Mouse (Mus musculus) cerebellum, adult 9-11 months (tissue): ENCODE measurements at regions not wholly inside any gene's neighbourhood (a gene's known extent, or its start where the extent isn't known, plus 50 kb on each side); places are given as distances from the start of the nearest gene placed in this dataset.

Experiments used
- DNase-seq: peaks from one replicate; pipeline ENCODE4 v3.0.0; 2022

- no peak for DNase-seq
Measured at GRCm38 (mm10) chr7:67462591-67462990, 89.9 kb upstream of the Mef2a start.

- no peak for DNase-seq
Measured at GRCm38 (mm10) chr7:67461333-67462255, 88.9 kb upstream of the Mef2a start.

DNA sequence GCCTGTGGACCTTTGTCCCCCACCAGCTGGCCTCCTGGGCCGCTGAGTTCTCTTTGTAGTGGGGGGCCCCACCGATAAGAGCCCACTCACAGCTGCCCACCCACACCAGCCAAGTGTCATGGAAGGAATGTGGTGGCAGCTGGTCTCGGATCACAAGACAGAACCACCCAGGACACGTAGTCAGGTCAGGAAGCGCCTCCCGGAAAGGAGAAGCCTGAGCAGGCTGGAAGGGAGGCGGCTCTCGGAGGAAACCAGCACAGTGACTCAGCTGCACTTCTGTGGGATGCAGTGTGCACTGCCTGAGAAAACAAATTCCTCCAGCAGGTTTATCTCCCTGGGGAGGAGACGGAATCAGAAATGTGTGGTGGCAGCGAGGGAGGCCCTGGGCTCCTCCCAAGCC lies 87.2 kb upstream of the Mef2a start:
- no peak for DNase-seq

GRCm38 (mm10) chr7:67459209-67459608 lies 86.6 kb upstream of the Mef2a start:
- DNase-seq, result no peak

GRCm38 (mm10) chr7:67458640-67459039 lies 86.0 kb upstream of the Mef2a start:
- no peak for DNase-seq

- no peak for DNase-seq
Measured at GRCm38 (mm10) chr7:67457898-67458297, 85.2 kb upstream of the Mef2a start.

DNA sequence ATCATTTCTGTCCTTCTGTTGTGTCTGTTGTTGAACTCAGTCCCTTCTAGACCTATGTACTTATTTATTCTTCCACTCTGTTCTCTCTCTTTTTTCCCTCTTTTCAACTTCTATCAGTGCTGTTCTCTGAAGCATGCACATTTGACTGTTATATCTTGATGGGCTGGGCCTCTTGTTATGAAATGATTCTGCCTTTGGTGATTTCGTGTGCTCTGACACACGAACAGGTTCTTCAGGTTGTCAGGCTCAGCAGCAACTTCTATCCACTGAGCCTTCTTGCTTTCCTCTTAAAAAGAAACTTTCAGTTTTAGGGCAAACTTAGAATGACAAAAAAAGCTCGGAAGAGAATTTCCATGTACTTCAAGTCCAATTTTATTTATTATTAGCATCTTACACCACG lies 83.4 kb upstream of the Mef2a start:
- DNase-seq, result no peak

DNA sequence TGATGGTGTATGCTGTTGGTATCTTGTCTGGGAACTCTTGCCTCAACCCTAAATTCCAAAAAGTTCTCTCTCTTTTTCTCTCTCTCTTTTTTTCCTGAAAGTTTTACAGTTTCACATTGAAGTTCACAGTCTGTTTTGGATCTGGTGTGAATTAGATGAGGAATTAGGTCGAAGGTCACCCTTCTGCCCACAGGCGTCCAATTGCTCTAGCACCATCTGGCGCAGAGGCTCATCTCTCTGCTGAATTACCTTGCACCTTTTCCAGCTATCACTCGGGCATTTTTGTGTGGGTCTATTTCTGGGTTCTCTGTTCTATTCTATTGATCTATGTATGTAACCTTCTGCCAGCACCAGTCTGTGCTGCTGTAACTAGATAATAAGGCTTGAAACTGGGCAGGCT lies 81.8 kb upstream of the Mef2a start:
- no peak for DNase-seq

GRCm38 (mm10) chr7:67451157-67451793 lies 78.6 kb upstream of the Mef2a start:
- DNase-seq, result no peak

GRCm38 (mm10) chr7:67446606-67447005 lies 73.9 kb upstream of the Mef2a start:
- no peak for DNase-seq

- DNase-seq, result no peak
Measured at GRCm38 (mm10) chr7:67445203-67446041, 72.8 kb upstream of the Mef2a start.

DNA sequence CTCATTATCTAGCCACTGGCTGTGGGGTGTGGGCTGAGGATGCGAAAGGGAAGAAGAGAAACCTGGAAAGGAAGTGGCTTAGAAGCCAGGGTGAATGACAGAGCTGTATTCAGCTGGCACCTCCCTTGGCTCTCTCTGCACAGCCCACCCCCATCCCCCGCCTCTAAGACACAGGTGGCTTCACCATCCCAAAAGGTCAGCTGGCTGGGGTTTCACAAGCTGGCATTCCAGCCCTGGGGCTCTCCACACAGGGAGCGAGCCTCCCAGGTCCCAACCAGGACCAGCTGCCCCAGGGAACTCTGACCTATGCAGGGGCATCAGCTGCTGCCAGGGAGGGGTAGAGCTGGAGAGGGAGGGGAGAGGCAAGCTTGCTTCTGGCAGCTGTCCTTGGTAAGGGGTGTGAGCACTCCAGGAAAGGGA lies 71.9 kb upstream of the Mef2a start:
- no peak for DNase-seq

GRCm38 (mm10) chr7:67443666-67444065 lies 71.0 kb upstream of the Mef2a start:
- no peak for DNase-seq

GRCm38 (mm10) chr7:67443001-67443555 lies 70.4 kb upstream of the Mef2a start:
- DNase-seq, result peak; percentile 31

- no peak for DNase-seq
Measured at GRCm38 (mm10) chr7:67442284-67442683, 69.6 kb upstream of the Mef2a start.

DNA sequence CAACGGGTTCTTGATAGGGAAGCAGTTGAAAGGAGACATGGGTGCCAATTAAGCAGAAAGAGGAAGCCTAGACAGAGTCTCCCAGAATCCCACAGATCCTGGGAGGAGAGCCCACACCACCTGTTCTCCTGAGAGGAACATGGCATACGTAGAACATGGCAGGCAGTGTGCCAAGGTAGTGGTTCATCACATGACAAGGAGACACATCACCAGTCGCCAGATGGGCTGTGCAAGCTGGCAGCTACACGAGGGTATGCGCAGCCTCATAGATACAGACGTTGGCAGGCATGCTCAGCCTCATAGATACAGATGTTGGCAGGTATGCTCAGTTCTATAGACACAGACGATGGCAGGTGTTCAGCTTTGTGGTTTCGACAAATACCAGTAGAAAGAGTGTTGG lies 68.1 kb upstream of the Mef2a start:
- peak; percentile 29 for DNase-seq

DNA sequence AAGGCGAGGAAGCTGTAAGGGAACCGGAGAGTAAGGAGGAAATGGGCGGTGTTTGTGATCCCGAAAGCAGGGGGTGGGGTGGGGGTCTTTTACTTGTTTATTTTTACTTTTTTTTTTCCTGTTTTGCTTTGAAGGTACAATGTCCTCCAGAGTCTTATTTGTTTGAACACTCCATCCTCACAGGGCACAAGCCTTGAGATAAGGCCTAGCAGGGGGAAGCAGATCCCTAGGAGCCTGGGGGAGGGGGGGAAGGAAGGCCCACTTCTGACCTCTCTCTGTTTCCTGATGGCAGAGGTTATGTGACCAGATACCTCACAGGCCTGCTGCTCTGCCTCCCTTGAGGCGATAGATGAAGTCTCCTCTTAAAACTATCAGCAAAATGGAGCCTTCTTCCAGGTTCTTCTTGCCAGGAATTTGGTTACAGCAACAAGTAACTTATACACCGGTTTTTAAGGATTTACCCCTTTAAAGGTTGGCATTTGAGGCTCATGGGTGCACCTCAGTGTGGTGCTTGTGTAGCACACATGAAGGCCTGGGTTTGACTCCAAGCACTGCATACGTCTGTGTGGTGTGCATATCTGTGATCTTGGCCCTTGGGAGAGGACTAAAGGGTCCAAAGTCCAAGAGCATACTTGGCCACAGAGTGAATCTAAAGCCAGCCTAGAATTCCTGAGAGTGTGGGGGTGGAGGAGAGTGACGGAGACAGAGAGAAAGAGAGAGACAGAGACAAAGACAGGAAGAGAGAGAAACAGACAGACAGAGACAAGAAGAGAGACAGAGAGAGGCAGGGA lies 64.8 kb upstream of the Mef2a start:
- DNase-seq, result no peak

DNA sequence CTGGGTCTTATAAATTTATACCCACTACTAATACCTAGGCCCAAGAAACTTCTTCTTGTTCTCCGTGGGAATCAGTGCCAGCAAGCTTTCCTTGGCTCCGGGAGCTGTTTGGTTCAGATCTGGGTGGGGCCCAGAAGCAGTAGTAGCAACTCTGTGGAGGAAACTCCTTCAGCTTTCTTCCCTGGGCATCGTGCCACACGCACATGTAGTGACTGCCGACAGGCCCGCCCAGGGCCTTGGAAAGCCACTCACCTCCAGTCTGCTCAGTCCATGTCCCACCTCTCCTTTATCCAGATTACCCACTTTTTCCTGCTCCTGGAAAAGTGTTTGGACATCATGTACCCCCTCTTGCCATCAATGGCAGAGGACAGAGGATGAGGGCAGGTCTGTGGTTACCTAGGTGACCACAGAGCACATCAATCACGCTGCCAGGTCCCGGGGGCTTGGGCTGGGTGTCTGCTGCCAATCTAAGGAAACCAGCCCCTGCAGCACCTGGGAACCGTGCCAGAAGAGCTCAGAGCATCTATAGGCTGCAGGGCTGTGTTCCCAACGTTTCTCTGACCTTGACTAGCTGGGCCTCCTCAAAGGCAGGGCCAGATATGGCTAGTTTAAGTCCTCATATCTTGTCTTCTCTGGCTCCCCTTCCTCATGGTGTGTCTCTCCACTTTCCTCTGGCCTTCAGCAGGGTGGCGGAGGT lies 63.1 kb upstream of the Mef2a start:
- DNase-seq, result no peak

GRCm38 (mm10) chr7:67430987-67431386 lies 58.3 kb upstream of the Mef2a start:
- no peak for DNase-seq

- DNase-seq, result no peak
Measured at GRCm38 (mm10) chr7:67430041-67430440, 57.4 kb upstream of the Mef2a start.
